Mouse (Mus musculus) lung, postnatal 0 days (tissue): ENCODE results near the gene Hsd17b2.

Experiments
- CTCF ChIP-seq: IDR thresholded peaks from 2 replicates; pipeline ENCODE4 v1.5.1; 2016; ENCODE audit warnings: antibody characterized with exemption, mild to moderate bottlenecking
- EP300 ChIP-seq: IDR thresholded peaks from 2 replicates; pipeline ENCODE4 v1.6.1; 2016; ENCODE audit warnings: antibody characterized with exemption, mild to moderate bottlenecking, control low read depth

DNA sequence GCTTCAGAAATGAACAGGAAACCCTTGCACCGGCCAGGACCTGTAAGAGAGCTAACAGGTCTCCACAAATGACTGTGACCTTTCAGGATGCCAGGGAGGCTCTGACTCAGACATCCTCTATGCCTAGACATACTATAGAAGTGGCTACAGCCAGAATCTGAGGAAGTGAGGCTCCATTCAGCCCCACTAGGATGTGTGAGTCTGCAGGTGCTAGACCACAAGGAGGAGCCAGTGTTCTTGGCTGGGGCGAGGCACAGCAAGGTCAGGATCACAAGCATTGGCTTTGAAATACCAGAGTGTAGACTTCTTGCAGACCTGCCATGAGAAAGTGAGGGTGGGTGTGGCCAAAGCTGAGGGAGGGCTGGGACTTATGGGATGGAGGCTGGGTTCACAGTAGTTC lies 70.9 kb downstream of the Hsd17b2 start:
- TF ChIP-seq CTCF (peak; percentile 54), EP300 (no peak)
